Mouse (Mus musculus) midbrain, embryonic 15.5 days (tissue): ENCODE data around the gene F2rl3. TPM values are rescaled to one million over a fixed set of nuclear protein-coding genes. Genes with fewer than 3 reads are reported as not detected.

ENCODE experiments used
- ATAC-seq: fragments of 200-750 bp; cut with Nextera tagmentation; replicated peaks from 2 replicates; pipeline ENCODE4 v1.8.0; 2017; ENCODE audit warnings: moderate TSS enrichment
- H3K27ac ChIP-seq: fragments of 300-500 bp; sonication (generic); 2 replicates; pipeline ENCODE4 v1.5.1; 2015; ENCODE audit warnings: mild to moderate bottlenecking, inconsistent platforms
- H3K27me3 ChIP-seq: fragments of 300-500 bp; sonication (generic); replicated peaks from 2 replicates; pipeline ENCODE4 v1.6.1; 2015; ENCODE audit warnings: inconsistent platforms
- H3K36me3 ChIP-seq: fragments of 300-500 bp; sonication (generic); replicated peaks from 2 replicates; pipeline ENCODE4 v1.6.1; 2015; ENCODE audit warnings: inconsistent platforms
- H3K4me1 ChIP-seq: fragments of 300-500 bp; sonication (generic); 2 replicates; pipeline ENCODE4 v1.6.1; 2015; ENCODE audit warnings: inconsistent platforms
- H3K4me2 ChIP-seq: fragments of 300-500 bp; sonication (generic); 2 replicates; pipeline ENCODE4 v1.6.1; 2015; ENCODE audit warnings: inconsistent platforms, mild to moderate bottlenecking, moderate library complexity
- H3K4me3 ChIP-seq: fragments of 300-500 bp; sonication (generic); 2 replicates; pipeline ENCODE4 v1.5.1; 2015; ENCODE audit warnings: mild to moderate bottlenecking, inconsistent platforms
- H3K9ac ChIP-seq: fragments of 300-500 bp; sonication (generic); 2 replicates; pipeline ENCODE4 v1.6.1; 2015; ENCODE audit warnings: mild to moderate bottlenecking, inconsistent platforms
- H3K9me3 ChIP-seq: fragments of 300-500 bp; sonication (generic); 2 replicates; pipeline ENCODE4 v1.6.1; 2016; ENCODE audit warnings: inconsistent platforms
- WGBS: fragments of 180-500 bp; shearing (Covaris S2); methylation state at CpG from one replicate; pipeline ENCODE4 v1.1.7; 2015; ENCODE audit warnings: mixed read lengths; 5-methylcytosine and 5-hydroxymethylcytosine counted together
- polyA plus RNA-seq: library from polyadenylated mRNA; unstranded; fragments of >200 nt; fragmentation: Nextera tagmentation; extraction: Ambion mirVana; gene quantifications from 2 replicates; pipeline ENCODE4 v1.2.1, GENCODE M21; 2015

F2rl3 gene
- polyA plus RNA-seq, 1 experiment from 2014 or later = 0.59 TPM

GRCm38 (mm10) chr8:72780644-72781043 is 19.0 kb downstream of the F2rl3 start:
- 95% methylated on average over 4 of the region's 4 CpGs for WGBS
- no peaks in the 10 kb centered on the region for H3K4me1 ChIP-seq
- no peaks in the 10 kb centered on the region for H3K36me3 ChIP-seq
- H3K4me2 ChIP-seq = no peak overlapping the region
- H3K27me3 ChIP-seq = no peaks in the 10 kb centered on the region
- no peak overlapping the region for H3K4me3 ChIP-seq
- no peaks in the 10 kb centered on the region for H3K9me3 ChIP-seq
- ATAC-seq = no peak
- no peak overlapping the region for H3K27ac ChIP-seq
- no peak overlapping the region for H3K9ac ChIP-seq

DNA sequence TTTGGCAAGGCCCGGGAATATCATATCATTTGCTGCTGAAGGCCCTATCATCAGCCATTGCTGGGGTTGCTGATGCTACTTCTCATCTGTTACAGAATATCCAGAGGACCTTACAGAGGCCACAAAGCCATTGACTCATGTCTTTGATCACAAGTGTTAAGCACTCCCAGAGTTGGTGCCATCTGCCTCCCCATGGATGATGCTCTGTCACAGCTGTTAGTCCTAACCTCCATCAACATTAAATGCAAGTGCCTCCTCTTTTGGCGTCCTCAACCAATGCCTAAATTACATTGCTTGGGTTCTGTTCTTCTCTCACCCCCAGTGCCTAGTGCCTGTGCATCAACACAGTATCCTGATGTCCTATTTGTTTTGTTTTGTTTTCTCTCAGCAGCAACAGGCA is 39.9 kb downstream of the F2rl3 start:
- Histone ChIP-seq H3K27me3 (no peaks in the 10 kb centered on the region), H3K9me3 (no peaks in the 10 kb centered on the region; the same call in 1 of the 2 replicates), H3K4me2 (no peak overlapping the region), H3K9ac (no peak overlapping the region), H3K36me3 (no peaks in the 10 kb centered on the region), H3K4me3 (no peak overlapping the region), H3K4me1 (no peaks in the 10 kb centered on the region), H3K27ac (no peak overlapping the region)
- no peak for ATAC-seq
- 84% methylated on average over 2 of the region's 2 CpGs for WGBS

DNA sequence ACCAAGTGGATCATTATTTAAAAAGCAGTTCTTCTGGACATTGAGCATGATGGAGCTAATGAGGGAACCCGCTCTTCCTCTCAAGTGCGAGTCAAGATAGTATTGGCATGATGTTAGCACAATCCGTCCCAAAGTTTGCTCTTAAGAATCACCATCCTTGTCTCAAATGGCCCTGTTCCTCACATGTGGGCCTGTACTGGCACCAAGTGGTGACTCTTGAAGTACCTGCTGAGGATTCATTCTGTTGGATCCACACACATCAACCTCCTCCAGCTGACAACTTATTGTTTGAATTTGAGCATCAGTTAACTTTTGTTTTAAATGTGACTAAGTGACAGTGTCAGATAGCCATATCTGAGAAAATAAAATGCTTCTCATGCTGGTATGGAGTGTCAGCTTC is 51.0 kb downstream of the F2rl3 start:
- no peak overlapping the region for H3K27ac ChIP-seq
- H3K27me3 ChIP-seq = no peaks in the 10 kb centered on the region
- H3K4me1 ChIP-seq = no peaks in the 10 kb centered on the region
- 94% methylated on average over 3 of the region's 3 CpGs for WGBS
- no peaks in the 10 kb centered on the region for H3K9me3 ChIP-seq
- ATAC-seq = no peak
- no peak overlapping the region for H3K4me3 ChIP-seq
- no peak overlapping the region for H3K4me2 ChIP-seq
- H3K36me3 ChIP-seq = peaks cover 4% of the 10 kb centered on the region; the same call in 1 of the 2 replicates
- no peak overlapping the region for H3K9ac ChIP-seq

Other genes with a start within 250 kb of the F2rl3 start
- gene Med26, start 213.6 kb upstream of the F2rl3 start, polyA plus RNA-seq = 19.1 and 20.3 TPM in 2 replicates
- 120 and 129 TPM in 2 replicates for gene Smim7, start 190.8 kb upstream of the F2rl3 start, polyA plus RNA-seq
- gene Tmem38a, start 189.8 kb upstream of the F2rl3 start, polyA plus RNA-seq = 24.5 and 27.0 TPM in 2 replicates
- gene Nwd1, start 115.2 kb upstream of the F2rl3 start, polyA plus RNA-seq = 1.7 TPM in 2 replicates
- 180 and 185 TPM in 2 replicates for gene Sin3b, start 38.6 kb upstream of the F2rl3 start, polyA plus RNA-seq